Mouse (Mus musculus) midbrain, postnatal 0 days (tissue): ENCODE data around the gene Tcf25. TPM values are rescaled to one million over a fixed set of nuclear protein-coding genes. Genes with fewer than 3 reads are reported as not detected.

Experiments
- ATAC-seq: fragments of 200-750 bp; cut with Nextera tagmentation; 2 replicates; pipeline ENCODE4 v1.8.0; 2017; ENCODE audit warnings: moderate number of reproducible peaks, mild to moderate bottlenecking, moderate TSS enrichment, moderate library complexity; ENCODE audit not compliant: low FRiP score
- DNase-seq: peaks from one replicate; pipeline ENCODE4 v3.0.0-alpha.2; 2015; ENCODE audit warnings: low spot score
- H3K27ac ChIP-seq: fragments of 300-500 bp; sonication (generic); 2 replicates; pipeline ENCODE4 v1.5.1; 2014; ENCODE audit warnings: low read depth, mild to moderate bottlenecking, low read length, mixed read lengths
- H3K27me3 ChIP-seq: fragments of 300-500 bp; sonication (generic); 2 replicates; pipeline ENCODE4 v1.6.1; 2014; ENCODE audit warnings: low read length, control low read depth, mixed read lengths; ENCODE audit not compliant: insufficient read depth
- H3K36me3 ChIP-seq: fragments of 300-500 bp; sonication (generic); 2 replicates; pipeline ENCODE4 v1.6.1; 2014; ENCODE audit warnings: low read length, control low read depth, mixed read lengths; ENCODE audit not compliant: insufficient read depth
- H3K4me1 ChIP-seq: fragments of 300-500 bp; sonication (generic); 2 replicates; pipeline ENCODE4 v1.6.1; 2014; ENCODE audit warnings: mild to moderate bottlenecking, control low read depth, antibody characterized with exemption, low read length, mixed read lengths; ENCODE audit not compliant: insufficient read depth
- H3K4me2 ChIP-seq: fragments of 300-500 bp; sonication (generic); 2 replicates; pipeline ENCODE4 v1.6.1; 2014; ENCODE audit warnings: low read depth, mild to moderate bottlenecking, low read length, mixed read lengths; ENCODE audit not compliant: poor library complexity, severe bottlenecking
- H3K4me3 ChIP-seq: fragments of 300-500 bp; sonication (generic); 2 replicates; pipeline ENCODE4 v1.5.1; 2014; ENCODE audit warnings: low read depth, mild to moderate bottlenecking, low read length, moderate library complexity
- H3K9ac ChIP-seq: fragments of 300-500 bp; sonication (generic); replicated peaks from 2 replicates; pipeline ENCODE4 v1.6.1; 2014; ENCODE audit warnings: mild to moderate bottlenecking, low read length, moderate library complexity, mixed read lengths; ENCODE audit not compliant: poor library complexity, severe bottlenecking
- H3K9me3 ChIP-seq: fragments of 300-500 bp; sonication (generic); 2 replicates; pipeline ENCODE4 v1.6.1; 2016; ENCODE audit warnings: low read length, control low read depth
- CTCF ChIP-seq: IDR thresholded peaks from 2 replicates; pipeline ENCODE4 v1.5.1; 2016; ENCODE audit warnings: antibody characterized with exemption, mild to moderate bottlenecking
- WGBS: fragments of 180-500 bp; shearing (Covaris S2); extraction: QIAGEN DNeasy Blood & Tissue Kit; methylation state at CpG from one replicate; pipeline ENCODE4 v1.1.7; 2014; 5-methylcytosine and 5-hydroxymethylcytosine counted together
- polyA plus RNA-seq: library from polyadenylated mRNA; unstranded; fragments of >200 nt; fragmentation: Nextera tagmentation; extraction: Ambion mirVana; gene quantifications from 2 replicates; pipeline ENCODE4 v1.2.1, GENCODE M21; 2015
- total RNA-seq: library from RNA; depleted of rRNA; stranded (reverse); fragments of >200 nt; gene quantifications from 2 replicates; pipeline ENCODE4 v1.2.3, GENCODE M21; 2014

Tcf25 gene
- total and polyA plus RNA-seq, 2 experiments from 2014 or later, result 413 to 538 TPM

DNA sequence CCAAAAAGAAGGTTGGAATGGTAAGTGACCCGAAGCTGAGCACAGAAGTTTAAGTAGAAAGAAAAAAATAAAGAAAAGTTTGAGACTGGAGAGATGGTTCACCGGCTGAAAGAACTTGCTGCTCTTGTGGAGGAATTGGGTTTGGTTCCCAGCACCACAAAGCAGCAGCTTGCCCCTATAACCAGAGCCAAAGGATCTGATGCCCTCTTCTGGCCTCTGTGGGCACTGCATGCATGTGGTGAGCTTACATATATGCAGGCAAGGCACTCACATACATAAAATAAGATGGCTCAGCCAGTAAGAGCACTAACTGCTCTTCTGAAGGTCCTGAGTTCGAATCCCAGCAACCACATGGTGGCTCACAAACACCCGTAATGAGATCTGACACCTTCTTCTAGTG, 33.5 kb upstream of the Tcf25 start:
- DNase-seq, result no peak
- 98% methylated on average over 4 of the region's 4 CpGs for WGBS
- ATAC-seq, result no peak
- peak; percentile 47 for TF ChIP-seq CTCF
- Histone ChIP-seq H3K27ac (no peak overlapping the region), H3K4me2 (no peak overlapping the region), H3K9ac (no peak overlapping the region), H3K4me3 (no peak overlapping the region), H3K36me3 (no peaks in the 10 kb centered on the region), H3K27me3 (no peaks in the 10 kb centered on the region), H3K4me1 (no peaks in the 10 kb centered on the region), H3K9me3 (no peaks in the 10 kb centered on the region)

DNA sequence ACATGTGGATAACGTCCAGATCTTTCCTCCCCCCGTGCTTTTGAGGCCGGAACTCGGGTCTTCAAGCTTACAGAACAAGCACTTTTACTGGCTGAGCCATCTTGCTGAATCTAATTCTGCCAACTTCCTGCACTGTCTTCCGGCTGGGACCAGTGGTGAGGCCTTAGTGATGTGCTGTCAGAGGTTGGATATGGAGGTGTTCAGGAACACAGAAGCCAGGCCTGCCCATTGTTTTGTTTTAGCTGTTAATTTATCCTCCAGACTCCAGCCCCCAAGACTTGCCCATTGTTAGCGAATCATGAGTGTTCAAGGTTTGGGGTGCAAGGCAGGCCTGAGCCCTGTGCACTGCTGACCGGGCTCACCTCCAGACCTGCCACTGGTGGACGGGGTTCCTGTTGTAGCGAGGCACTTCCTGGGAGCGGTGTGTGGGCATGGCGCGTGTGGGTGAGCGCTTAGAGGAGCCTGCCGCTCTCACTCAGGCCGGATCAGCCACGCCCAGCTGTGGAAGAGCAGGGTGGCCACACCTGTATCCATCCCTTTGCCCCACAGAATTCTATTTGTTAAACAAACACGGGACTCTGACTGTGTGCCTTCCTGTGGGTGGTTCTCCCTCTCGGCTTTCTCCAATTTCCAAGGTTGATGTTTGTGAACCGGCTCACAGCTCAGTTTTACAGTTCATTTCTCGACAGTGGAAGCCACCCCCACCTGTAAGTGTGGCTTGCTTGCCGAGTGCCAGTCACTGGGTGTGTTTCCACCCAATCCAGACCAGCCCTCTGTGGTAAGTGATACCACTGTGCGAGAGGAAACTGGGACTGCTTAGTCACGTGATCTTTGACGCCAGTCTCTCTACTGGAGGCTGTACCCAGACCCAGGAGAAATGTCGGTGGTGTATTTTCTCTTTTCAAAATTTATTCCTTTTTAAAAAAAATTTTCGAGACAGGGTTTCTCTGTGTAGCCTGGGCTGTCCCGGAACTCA, 32.2 kb upstream of the Tcf25 start:
- no peak for ATAC-seq
- no peak overlapping the region for H3K27ac ChIP-seq
- WGBS, result 90% methylated on average over 27 of the region's 27 CpGs
- DNase-seq, result no peak
- no peak overlapping the region for H3K4me3 ChIP-seq
- H3K36me3 ChIP-seq, result no peaks in the 10 kb centered on the region
- no peak overlapping the region for H3K4me2 ChIP-seq
- no peaks in the 10 kb centered on the region for H3K9me3 ChIP-seq
- no peak overlapping the region for H3K9ac ChIP-seq
- H3K4me1 ChIP-seq, result no peaks in the 10 kb centered on the region
- H3K27me3 ChIP-seq, result no peaks in the 10 kb centered on the region
- TF ChIP-seq CTCF, result no peak

DNA sequence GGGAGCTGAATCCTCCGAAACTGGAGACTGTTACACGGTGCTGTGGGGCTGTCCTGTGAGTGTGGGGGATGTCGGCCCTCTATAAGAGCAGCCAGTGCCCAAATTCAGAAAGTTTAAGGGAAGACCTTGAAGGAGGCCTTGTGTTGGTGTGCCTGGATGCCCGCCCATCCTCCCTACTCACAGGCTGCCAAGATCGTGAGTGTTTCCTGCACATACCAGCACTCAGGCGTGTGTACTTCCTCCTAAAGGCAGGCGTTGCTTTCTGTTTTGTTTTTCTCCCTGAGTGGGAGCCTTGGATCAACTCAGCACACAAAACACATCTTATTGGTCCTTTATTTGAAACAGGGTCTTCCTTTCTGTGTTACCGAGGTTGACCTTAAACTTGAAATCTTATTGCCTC, 31.3 kb upstream of the Tcf25 start:
- no peaks in the 10 kb centered on the region for H3K36me3 ChIP-seq
- DNase-seq (no peak), ATAC-seq (no peak)
- no peak for TF ChIP-seq CTCF
- H3K27ac ChIP-seq, result no peak overlapping the region
- no peak overlapping the region for H3K4me2 ChIP-seq
- 89% methylated on average over 8 of the region's 8 CpGs for WGBS
- H3K4me3 ChIP-seq, result no peak overlapping the region
- H3K9me3 ChIP-seq, result no peaks in the 10 kb centered on the region
- no peaks in the 10 kb centered on the region for H3K27me3 ChIP-seq
- H3K4me1 ChIP-seq, result no peaks in the 10 kb centered on the region
- H3K9ac ChIP-seq, result no peak overlapping the region

DNA sequence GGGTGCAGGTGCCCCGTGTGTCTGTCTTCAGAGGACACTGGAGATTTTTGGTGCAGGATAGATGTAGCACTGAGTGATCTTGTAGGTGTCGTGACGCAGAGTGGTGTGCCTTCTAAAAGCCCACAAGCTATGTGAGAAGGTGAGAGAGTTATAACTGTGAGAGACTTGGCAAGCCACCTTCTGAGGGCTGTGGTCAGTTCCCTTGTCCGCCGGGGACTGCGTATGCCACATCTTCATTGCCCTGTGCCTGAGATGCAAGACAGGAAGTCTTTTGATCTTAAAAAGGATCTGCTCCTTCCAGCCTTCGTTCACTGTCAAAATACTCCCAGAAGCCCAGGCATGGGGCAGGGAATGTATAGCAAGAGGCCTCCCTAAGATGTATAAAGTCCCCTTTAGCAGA, 30.6 kb upstream of the Tcf25 start:
- Histone ChIP-seq H3K4me1 (no peaks in the 10 kb centered on the region), H3K27ac (no peak overlapping the region), H3K36me3 (no peaks in the 10 kb centered on the region), H3K9me3 (no peaks in the 10 kb centered on the region), H3K4me2 (no peak overlapping the region), H3K9ac (no peak overlapping the region), H3K4me3 (no peak overlapping the region), H3K27me3 (no peaks in the 10 kb centered on the region)
- DNase-seq, result no peak
- no peak for TF ChIP-seq CTCF
- ATAC-seq, result no peak
- 81% methylated on average over 7 of the region's 7 CpGs for WGBS

DNA sequence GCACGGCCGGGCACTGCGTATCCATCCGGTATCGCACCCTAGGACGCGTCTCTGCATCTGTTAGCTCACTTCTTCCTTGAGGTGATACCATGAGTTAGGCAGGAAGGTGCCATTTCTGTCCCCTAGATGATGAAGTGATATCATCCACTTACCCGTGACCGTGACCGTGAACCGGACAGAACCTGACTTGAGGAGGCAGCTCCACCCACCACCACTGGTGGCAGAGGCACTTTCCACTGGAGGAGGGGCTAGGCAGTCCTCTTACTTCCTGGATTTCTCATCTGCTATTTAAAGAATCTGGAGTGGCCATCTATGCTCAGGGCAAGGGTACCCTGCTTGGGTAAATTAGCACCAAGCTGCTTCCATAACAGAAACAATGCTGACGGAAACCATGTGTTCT, 30.1 kb upstream of the Tcf25 start:
- Histone ChIP-seq H3K9ac (no peak overlapping the region), H3K4me2 (no peak overlapping the region), H3K4me3 (no peak overlapping the region), H3K4me1 (no peaks in the 10 kb centered on the region), H3K27ac (no peak overlapping the region), H3K36me3 (0 out of 2 replicates have a peak, but pooled peaks cover 2% of the 10 kb centered on the region), H3K9me3 (no peaks in the 10 kb centered on the region), H3K27me3 (no peaks in the 10 kb centered on the region)
- no peak for DNase-seq
- no peak for TF ChIP-seq CTCF
- 90% methylated on average over 12 of the region's 12 CpGs for WGBS
- no peak for ATAC-seq

DNA sequence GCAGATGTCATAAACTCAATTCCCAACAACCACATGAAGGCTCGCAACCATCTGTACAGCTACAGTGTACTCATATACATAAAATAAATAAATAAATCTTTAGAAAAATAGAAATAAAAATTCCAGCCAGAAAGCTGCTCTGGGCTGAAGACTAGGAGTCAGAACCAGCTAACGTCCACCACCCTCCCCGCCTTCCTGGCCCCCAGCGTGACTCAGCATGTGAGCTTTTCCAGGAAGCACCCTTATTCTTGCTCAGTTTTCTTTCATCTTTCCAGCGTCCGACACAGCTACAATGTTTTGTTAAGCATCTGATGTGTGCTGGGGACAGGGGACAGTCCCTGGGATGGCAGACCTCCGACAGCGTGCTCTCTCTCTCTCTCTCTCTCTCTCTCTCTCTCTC, 28.4 kb upstream of the Tcf25 start:
- H3K4me1 ChIP-seq, result no peaks in the 10 kb centered on the region
- ATAC-seq (no peak), DNase-seq (no peak)
- WGBS, result 87% methylated on average over 8 of the region's 8 CpGs
- no peak overlapping the region for H3K9ac ChIP-seq
- no peak overlapping the region for H3K27ac ChIP-seq
- no peaks in the 10 kb centered on the region for H3K9me3 ChIP-seq
- peaks cover 8% of the 10 kb centered on the region; the same call in 1 of the 2 replicates for H3K36me3 ChIP-seq
- no peak for TF ChIP-seq CTCF
- H3K27me3 ChIP-seq, result no peaks in the 10 kb centered on the region
- no peak overlapping the region for H3K4me3 ChIP-seq
- no peak overlapping the region for H3K4me2 ChIP-seq
